Mouse (Mus musculus) erythroblast, embryonic 14.5 days (primary cell): Measurements from ENCODE around the gene Mkln1.

Experiments used
- GATA1 ChIP-seq: IDR thresholded peaks from 2 replicates; pipeline ENCODE4 v1.6.1; 2012; ENCODE audit warnings: low read length, inconsistent platforms, mixed read lengths
- TAL1 ChIP-seq: IDR thresholded peaks from 3 replicates; pipeline ENCODE4 v1.6.1; 2012; ENCODE audit warnings: low read length, inconsistent platforms, mixed read lengths

GRCm38 (mm10) chr6:31412487-31412886 lies 14.0 kb downstream of the Mkln1 start:
- TF ChIP-seq GATA1: no peak
- no peak for TF ChIP-seq TAL1
